Mouse (Mus musculus) spleen, adult 2 months (tissue): Measurements from ENCODE around the gene Tmem108.

Experiments used
- CTCF ChIP-seq: fragments of 200-500 bp; IDR thresholded peaks from 2 replicates; pipeline ENCODE4 v1.5.1; 2011; ENCODE audit warnings: mild to moderate bottlenecking, inconsistent platforms; ENCODE audit not compliant: insufficient read depth, insufficient read length, insufficient replicate concordance; ENCODE audit errors: extremely low read depth
- POLR2A ChIP-seq: fragments of 200-500 bp; IDR thresholded peaks from 2 replicates; pipeline ENCODE4 v1.6.1; 2011; ENCODE audit warnings: low read depth, low read length, inconsistent platforms

- TF ChIP-seq CTCF (no peak), POLR2A (no peak)
These were observed 206.3 kb downstream of the Tmem108 start for GRCm38 (mm10) chr9:103555334-103555733.
